In the genomic region with DNA sequence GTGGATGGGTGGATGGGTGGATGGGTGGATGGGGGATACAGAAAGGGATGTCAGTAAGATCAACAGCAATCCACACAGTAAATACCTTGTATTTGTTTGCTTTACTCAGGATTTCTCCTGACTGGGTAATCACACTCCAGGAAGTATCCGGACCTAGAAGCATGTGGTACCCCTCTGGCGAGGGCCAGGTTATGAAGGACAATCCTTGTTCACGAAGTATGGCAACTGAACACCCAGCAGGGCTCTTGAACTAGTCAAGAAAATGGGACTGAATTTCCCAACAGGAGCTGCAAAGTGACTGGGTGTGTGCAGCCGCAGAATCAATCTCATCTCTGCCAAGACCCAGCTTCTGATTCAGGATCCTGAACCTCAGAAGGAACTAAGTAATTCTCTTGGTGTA, we compare ENCODE assay signal across 31 mouse cellular contexts. TPM values are rescaled to one million over a fixed set of nuclear protein-coding genes. Genes with fewer than 3 reads are reported as not detected.
DNase-seq lines count a peak whose midpoint lies in the region; ATAC-seq and TF ChIP-seq lines count a peak whose summit lies in the region.
"Had no signal": no experiment of that assay in that cellular context is flagged by ENCODE, and none has a peak within 500 bp of the region (broad histone marks: within the 10 kb centered on the region; RNA-seq: fewer than 3 reads in every experiment).

No protein-coding gene starts in this region.

- peak; percentile 9 for DNase-seq in CD4-positive, CD25-positive, alpha-beta regulatory T cell, adult 2 months (ENCODE audit: low read depth, low spot score)
- DNase-seq in thymus, adult 2 months = no peak
- no peak for DNase-seq in thymus, postnatal 36 days
- DNase-seq in induced T-regulatory cell, adult 2 months (ENCODE audit: low read depth) = peak; percentile 20
- no peak for DNase-seq in adrenal gland, postnatal 25 days
- no peak for DNase-seq in left cerebral cortex, postnatal 36 days (ENCODE audit: low spot score in 2 of 2)
- DNase-seq: adrenal gland, adult 2 months; adrenal gland, postnatal 14 days; cerebellum, adult 18-20 months; cerebellum, adult 9-10 months; cerebellum, postnatal 14 days; gastrocnemius, postnatal 10 days; gastrocnemius, postnatal 36 days; heart, postnatal 10 days; heart, postnatal 36 days had no signal

- H3K27me3 ChIP-seq in thymus, adult 2 months (ENCODE audit: control insufficient read depth, insufficient read depth, low read length) = no peaks in the 10 kb centered on the region
- H3K27me3 ChIP-seq: forebrain, embryonic 13.5 days; heart, embryonic 12.5 days; heart, embryonic 15.5 days had no signal

- no peak for ATAC-seq in CD4-positive, CD25-positive, alpha-beta regulatory T cell, adult 4 months
- ATAC-seq: forebrain, embryonic 13.5 days; forebrain, embryonic 16.5 days; hindbrain, postnatal 0 days; Patski had no signal

- TF ChIP-seq POLR2A in thymus, adult 2 months (IDR thresholded peaks at IDR 0.05; ENCODE audit: control insufficient read depth, extremely low read depth, insufficient read depth, low read length, poor library complexity) = no peak

- H3K36me3 ChIP-seq in thymus, adult 2 months (ENCODE audit: control insufficient read depth, insufficient read depth, low read length) = no peaks in the 10 kb centered on the region
- H3K36me3 ChIP-seq: forebrain, embryonic 10.5 days; G1E; heart, embryonic 12.5 days; heart, embryonic 15.5 days had no signal

- H3K27ac ChIP-seq in thymus, adult 2 months (ENCODE audit: control insufficient read depth, insufficient read depth, low read length) = peak overlapping the region; percentile 99
- H3K27ac ChIP-seq: forebrain, embryonic 10.5 days; forebrain, embryonic 13.5 days; heart, embryonic 15.5 days; hindbrain, embryonic 14.5 days; hindbrain, postnatal 0 days had no signal

- no peak for TF ChIP-seq CTCF in thymus, adult 2 months (IDR thresholded peaks at IDR 0.05; ENCODE audit: borderline replicate concordance, control insufficient read depth, extremely low read depth, insufficient read depth, low read length, poor library complexity)

- H3K4me3 ChIP-seq in thymus, adult 2 months (ENCODE audit: control insufficient read depth, insufficient read depth, low read length) = peak overlapping the region; percentile 48; the same call in 1 of the 2 replicates
- H3K4me3 ChIP-seq: forebrain, embryonic 10.5 days; forebrain, embryonic 13.5 days; heart, embryonic 12.5 days; heart, embryonic 15.5 days had no signal

- peaks cover 26% of the 10 kb centered on the region for H3K4me1 ChIP-seq in thymus, adult 2 months (replicated peaks; ENCODE audit: control insufficient read depth, insufficient read depth, low read length)
- H3K4me1 ChIP-seq: forebrain, embryonic 10.5 days; forebrain, embryonic 13.5 days; heart, embryonic 12.5 days; heart, embryonic 15.5 days had no signal

- WGBS in thymus, adult 2 months = 88% methylated on average over 4 of the region's 4 CpGs

- intact Hi-C loops in left cerebral cortex, postnatal 36 days (cut with DNase I) = no loop called here

RNA-seq across cellular contexts. Expression of a gene that starts 0.7 kb away (rescaled TPM):
- 10 to 100 TPM; 77.1 to 89.5 TPM for polyA plus RNA-seq in CD4-positive, CD25-positive, alpha-beta regulatory T cell, adult 4 months (2017; shearing (Covaris generic))
- polyA plus RNA-seq in thymus, adult 2 months (2012; rRNA removed) = 6.0 and 6.8 TPM in 2 replicates
- total RNA-seq in adrenal gland, postnatal 25 days (2021) = not detected in 2 replicates
- not detected for total RNA-seq in left cerebral cortex, postnatal 36 days (2021)
- total RNA-seq: adrenal gland, adult 2 months; adrenal gland, postnatal 14 days; G1E; gastrocnemius, adult 18-20 months; gastrocnemius, postnatal 10 days; gastrocnemius, postnatal 36 days; heart, postnatal 10 days; hindbrain, postnatal 0 days had no signal
- polyA plus RNA-seq: adrenal gland, adult 2 months; forebrain, embryonic 10.5 days; forebrain, embryonic 13.5 days; forebrain, embryonic 16.5 days; G1E; heart, embryonic 12.5 days; hindbrain, embryonic 14.5 days; Patski had no signal

RNA-seq across cellular contexts. Expression of a gene that starts 15.8 kb away (rescaled TPM):
- not detected for polyA plus RNA-seq in CD4-positive, CD25-positive, alpha-beta regulatory T cell, adult 4 months (2017; shearing (Covaris generic))
- polyA plus RNA-seq in thymus, adult 2 months (2012; rRNA removed) = not detected in 2 replicates
- not detected in 2 replicates for total RNA-seq in adrenal gland, postnatal 25 days (2021)
- total RNA-seq in left cerebral cortex, postnatal 36 days (2021) = not detected
- total RNA-seq: adrenal gland, adult 2 months; adrenal gland, postnatal 14 days; gastrocnemius, adult 18-20 months; gastrocnemius, postnatal 10 days; gastrocnemius, postnatal 36 days; granulocyte monocyte progenitor cell, adult 5-6 weeks; heart, postnatal 10 days; heart, postnatal 36 days; hindbrain, postnatal 0 days had no signal
- polyA plus RNA-seq: adrenal gland, adult 2 months; embryonic facial prominence, embryonic 11.5 days; embryonic facial prominence, embryonic 14.5 days; forebrain, embryonic 10.5 days; forebrain, embryonic 13.5 days; forebrain, embryonic 16.5 days; G1E; heart, embryonic 12.5 days; heart, embryonic 15.5 days; hindbrain, embryonic 11.5 days; hindbrain, embryonic 14.5 days; hindbrain, postnatal 0 days; intestine, embryonic 14.5 days; Patski had no signal

RNA-seq across cellular contexts. Expression of a gene that starts 37.9 kb away (rescaled TPM):
- polyA plus RNA-seq in CD4-positive, CD25-positive, alpha-beta regulatory T cell, adult 4 months (2017; shearing (Covaris generic)) = not detected
- 0.12 TPM in 1 of 2 replicates, not detected in the other for polyA plus RNA-seq in thymus, adult 2 months (2012; rRNA removed)
- total RNA-seq in adrenal gland, postnatal 25 days (2021) = not detected in 2 replicates
- total RNA-seq in left cerebral cortex, postnatal 36 days (2021) = not detected
- total RNA-seq: adrenal gland, adult 2 months; adrenal gland, postnatal 14 days; gastrocnemius, adult 18-20 months; gastrocnemius, postnatal 10 days; gastrocnemius, postnatal 36 days; granulocyte monocyte progenitor cell, adult 5-6 weeks; heart, postnatal 10 days; heart, postnatal 36 days; hindbrain, postnatal 0 days had no signal
- polyA plus RNA-seq: adrenal gland, adult 2 months; embryonic facial prominence, embryonic 11.5 days; embryonic facial prominence, embryonic 14.5 days; forebrain, embryonic 10.5 days; forebrain, embryonic 13.5 days; forebrain, embryonic 16.5 days; G1E; heart, embryonic 12.5 days; heart, embryonic 15.5 days; hindbrain, embryonic 11.5 days; hindbrain, embryonic 14.5 days; hindbrain, postnatal 0 days; intestine, embryonic 14.5 days had no signal

Comparison
In these comparisons a context has a peak if more than half of its experiments do, and no peak if none do; other contexts are left out.
1. DNase-seq: peak in CD4-positive, CD25-positive, alpha-beta regulatory T cell, adult 2 months (single experiment) and induced T-regulatory cell, adult 2 months (single experiment); none in thymus, adult 2 months (single experiment), thymus, postnatal 36 days (0 of 2), adrenal gland, postnatal 25 days (single experiment) and left cerebral cortex, postnatal 36 days (0 of 2).